Mouse (Mus musculus): ENCODE results near the gene Tmem223. TPM values are rescaled to one million over a fixed set of nuclear protein-coding genes. Genes with fewer than 3 reads are reported as not detected.

Gene Tmem223
- polyA plus RNA-seq, 1 experiment from 2014 or later: 210 TPM

DNA sequence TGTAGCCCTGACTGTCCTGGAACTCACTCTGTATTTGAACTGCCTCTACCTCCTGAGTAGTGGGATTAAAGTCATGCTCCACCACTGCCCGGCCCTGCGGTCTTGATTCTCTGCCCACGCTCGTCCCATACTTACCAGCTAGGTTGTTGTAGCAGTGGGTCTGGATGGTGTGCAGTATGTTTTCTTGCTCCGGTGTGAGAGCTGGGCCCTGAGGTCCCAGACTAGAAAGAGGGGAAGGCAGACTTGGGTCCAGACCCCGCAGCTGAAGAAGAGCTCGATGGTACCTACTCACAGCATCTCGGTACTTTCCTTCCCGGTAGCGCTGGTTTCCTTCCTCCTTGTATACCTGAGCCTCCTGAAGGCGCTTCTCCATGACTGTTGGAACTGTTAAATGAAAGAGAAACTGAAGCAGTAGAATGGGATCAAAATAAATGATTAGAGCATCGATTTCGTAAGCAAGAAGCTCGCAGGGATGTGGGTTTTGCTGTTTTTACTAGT, 47.6 kb downstream of the Tmem223 start:
- ATAC-seq (ENCODE audit: low FRiP score): no peak
- peaks cover 37% of the 10 kb centered on the region for H3K36me3 ChIP-seq (replicated peaks)
- H3K9ac ChIP-seq: peak overlapping the region; percentile 87
- H3K9me3 ChIP-seq: no peaks in the 10 kb centered on the region
- WGBS: 29% methylated on average over 14 of the region's 14 CpGs
- H3K27ac ChIP-seq: peak overlapping the region; percentile 100
- no peaks in the 10 kb centered on the region for H3K27me3 ChIP-seq
- H3K4me1 ChIP-seq: peaks cover 53% of the 10 kb centered on the region
- peak overlapping the region; percentile 98 for H3K4me2 ChIP-seq
- peak overlapping the region; percentile 99 for H3K4me3 ChIP-seq (replicated peaks)

DNA sequence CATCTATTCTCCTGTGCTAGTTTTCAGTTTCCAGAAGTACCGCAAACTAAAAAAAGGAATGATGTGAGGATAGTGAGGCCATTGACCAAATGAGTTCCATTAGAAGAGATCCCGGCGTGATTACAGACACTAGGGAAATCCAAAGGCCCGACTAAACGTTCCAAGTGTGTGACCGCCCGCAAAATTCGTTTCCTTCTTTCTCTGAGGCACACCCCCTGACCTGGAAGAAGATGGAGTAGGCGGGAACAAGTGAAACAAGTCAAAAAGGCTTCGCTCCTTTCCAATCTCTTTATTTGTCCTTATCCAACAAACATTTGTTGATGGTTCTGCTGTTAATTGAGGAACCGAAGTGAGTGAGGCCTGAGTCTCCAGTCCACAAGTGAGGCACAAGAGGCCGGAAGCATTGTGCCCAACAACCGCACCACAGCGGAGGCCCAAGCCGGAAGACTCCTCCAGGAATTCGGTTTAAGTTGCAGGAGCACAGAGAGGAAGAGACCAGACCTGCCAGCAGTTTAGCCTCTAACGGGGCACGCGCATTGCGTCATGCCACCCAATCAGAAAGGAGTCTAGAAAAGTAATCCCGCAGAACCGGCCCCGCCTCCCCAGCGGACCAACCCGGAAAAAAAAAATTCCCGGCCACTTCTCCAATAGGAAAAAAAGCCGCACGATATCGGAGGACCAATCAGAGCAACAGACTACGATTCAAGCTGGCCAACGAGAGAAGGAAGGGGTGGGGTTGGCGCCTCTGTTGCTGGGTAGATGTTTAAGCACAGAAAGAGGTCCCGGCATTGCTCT, 48.2 kb downstream of the Tmem223 start, which contains the start of gene Ttc9c:
TSS of gene Ttc9c (minus strand) at position 533 of the 795 bp plus-strand sequence.
- under 1% methylated on average over 33 of the region's 33 CpGs for WGBS
- H3K36me3 ChIP-seq (replicated peaks): peaks cover 38% of the 10 kb centered on the region
- no peaks in the 10 kb centered on the region for H3K27me3 ChIP-seq
- peak; percentile 94 for ATAC-seq (ENCODE audit: low FRiP score)
- H3K4me3 ChIP-seq (replicated peaks): peak within 1 kb of the TSS; percentile 99
- H3K27ac ChIP-seq: peak within 1 kb of the TSS; percentile 100
- H3K9ac ChIP-seq: peak within 1 kb of the TSS; percentile 98
- peaks cover 55% of the 10 kb centered on the region for H3K4me1 ChIP-seq
- no peaks in the 10 kb centered on the region for H3K9me3 ChIP-seq
- H3K4me2 ChIP-seq: peak within 1 kb of the TSS; percentile 98

DNA sequence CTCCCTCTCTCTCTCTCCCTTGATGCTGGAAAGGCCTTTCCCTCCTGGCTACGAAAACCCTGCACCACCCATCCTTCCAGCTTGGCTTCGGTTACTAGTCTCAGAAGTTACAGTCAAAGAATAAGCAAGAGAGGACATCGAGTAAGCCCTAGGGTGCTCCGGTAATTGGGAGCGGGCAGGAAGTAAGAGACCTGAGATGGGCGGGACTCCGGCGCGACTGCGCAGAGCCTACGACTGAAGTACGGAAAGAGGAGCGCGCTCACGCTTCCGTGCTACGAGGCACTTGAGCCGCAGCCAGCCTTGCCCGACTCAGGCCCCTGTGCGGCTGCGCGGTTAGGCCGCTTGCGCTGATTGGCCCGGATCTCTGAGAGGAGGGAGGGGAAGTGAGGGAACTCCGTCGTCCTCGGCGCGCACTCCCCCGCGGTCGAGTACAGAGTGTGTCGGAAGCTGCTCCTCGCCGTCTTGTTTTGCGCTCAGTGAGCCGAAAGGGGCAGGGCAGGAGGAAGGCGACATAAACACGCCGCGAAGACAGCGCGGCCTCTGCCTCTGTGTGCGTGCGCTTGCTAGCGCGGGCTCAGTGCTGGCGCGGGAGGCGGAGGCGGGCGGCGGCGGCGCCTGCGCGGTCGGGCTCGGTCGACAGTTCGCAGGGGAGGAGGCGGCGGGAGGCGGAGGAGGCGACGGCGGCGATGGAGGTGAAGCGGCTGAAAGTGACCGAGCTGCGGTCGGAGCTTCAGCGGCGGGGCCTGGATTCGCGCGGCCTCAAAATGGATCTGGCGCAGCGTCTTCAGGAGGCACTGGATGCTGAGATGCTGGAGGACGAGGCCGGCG, 49.0 kb downstream of the Tmem223 start, which contains the start of gene Hnrnpul2:
TSS of gene Hnrnpul2 (plus strand) at position 415 of the 828 bp plus-strand sequence.
- Histone ChIP-seq H3K27me3 (no peaks in the 10 kb centered on the region), H3K36me3 (replicated peaks) (peaks cover 39% of the 10 kb centered on the region), H3K9ac (peak within 1 kb of the TSS; percentile 98), H3K27ac (peak within 1 kb of the TSS; percentile 100), H3K9me3 (no peaks in the 10 kb centered on the region), H3K4me1 (peaks cover 55% of the 10 kb centered on the region), H3K4me3 (replicated peaks) (peak within 1 kb of the TSS; percentile 99), H3K4me2 (peak within 1 kb of the TSS; percentile 98)
- ATAC-seq (ENCODE audit: low FRiP score): peak; percentile 96
- under 1% methylated on average over 73 of the region's 83 CpGs for WGBS

DNA sequence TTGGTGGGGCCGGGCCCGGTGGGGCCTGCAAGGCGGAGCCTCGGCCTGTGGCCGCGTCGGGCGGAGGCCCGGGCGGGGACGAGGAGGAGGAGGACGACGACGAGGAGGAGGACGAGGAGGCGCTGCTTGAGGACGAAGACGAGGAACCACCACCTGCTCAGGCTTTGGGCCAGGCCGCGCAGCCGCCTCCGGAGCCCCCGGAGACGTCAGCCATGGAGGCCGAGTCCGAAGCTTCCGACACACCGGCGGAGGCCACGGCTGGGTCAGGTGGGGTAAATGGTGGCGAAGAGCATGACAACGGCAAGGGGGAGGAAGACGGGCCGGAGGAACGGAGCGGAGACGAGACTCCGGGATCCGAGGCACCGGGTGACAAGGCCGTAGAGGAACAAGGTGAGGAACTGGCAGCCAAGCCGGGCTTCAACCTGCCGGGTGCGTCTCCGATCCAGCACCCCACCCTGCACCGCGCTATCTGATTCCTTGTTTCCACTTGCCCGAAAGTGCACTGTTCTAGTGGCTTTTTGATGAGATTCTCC, 49.7 kb downstream of the Tmem223 start:
- H3K4me1 ChIP-seq: peaks cover 52% of the 10 kb centered on the region
- under 1% methylated on average over 48 of the region's 48 CpGs for WGBS
- H3K4me2 ChIP-seq: peak overlapping the region; percentile 98
- peak overlapping the region; percentile 99 for H3K4me3 ChIP-seq (replicated peaks)
- H3K27ac ChIP-seq: peak overlapping the region; percentile 100
- peak overlapping the region; percentile 98 for H3K9ac ChIP-seq
- peaks cover 40% of the 10 kb centered on the region for H3K36me3 ChIP-seq (replicated peaks)
- no peaks in the 10 kb centered on the region for H3K27me3 ChIP-seq
- ATAC-seq (ENCODE audit: low FRiP score): peak; percentile 22; the same call in 1 of the 2 replicates
- no peaks in the 10 kb centered on the region for H3K9me3 ChIP-seq

DNA sequence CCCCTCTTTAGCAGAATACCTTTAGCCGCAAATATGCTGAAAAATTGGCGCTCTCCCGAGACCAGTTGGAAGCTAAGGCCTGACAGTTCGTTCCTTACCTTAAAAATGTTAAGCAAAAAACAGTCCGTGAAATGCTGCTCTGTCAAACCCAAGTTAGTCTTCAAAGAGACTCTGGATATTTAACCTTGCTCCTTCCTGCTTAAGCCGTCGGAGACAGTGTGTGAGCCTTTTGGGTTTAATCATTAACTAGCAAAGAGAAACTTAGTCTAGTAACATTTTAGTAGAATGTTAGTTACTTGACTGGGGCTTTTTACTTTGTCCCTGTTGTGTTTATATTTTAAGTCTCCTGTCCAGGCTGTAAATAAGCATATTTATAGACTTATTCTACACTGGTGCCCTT, 50.4 kb downstream of the Tmem223 start:
- no peaks in the 10 kb centered on the region for H3K9me3 ChIP-seq
- ATAC-seq (ENCODE audit: low FRiP score): no peak
- peak overlapping the region; percentile 100; the same call in 1 of the 2 replicates for H3K27ac ChIP-seq
- no peaks in the 10 kb centered on the region for H3K27me3 ChIP-seq
- H3K4me1 ChIP-seq: peaks cover 46% of the 10 kb centered on the region
- H3K4me3 ChIP-seq (replicated peaks): peak overlapping the region; percentile 99
- peak overlapping the region; percentile 98 for H3K9ac ChIP-seq
- 3% methylated on average over 7 of the region's 7 CpGs for WGBS
- peak overlapping the region; percentile 98 for H3K4me2 ChIP-seq
- peaks cover 41% of the 10 kb centered on the region for H3K36me3 ChIP-seq (replicated peaks)

Small RNAs within 50 kb of the gene (microRNA-seq; reads per million reads assigned to microRNA genes)
- gene Mir6992: not detected

Other genes starting within 250 kb of the Tmem223 start
- 0.28 and 0.40 TPM in 2 replicates for gene Slc22a8, start 179.7 kb upstream of the Tmem223 start, polyA plus RNA-seq (2016; fragmentation: Nextera tagmentation; extraction: Ambion mirVana)
- gene Slc22a6, start 153.0 kb upstream of the Tmem223 start, polyA plus RNA-seq (2016; fragmentation: Nextera tagmentation; extraction: Ambion mirVana): 0.70 and 0.87 TPM in 2 replicates
- 0.10 and 0.27 TPM in 2 replicates for gene Chrm1, start 107.2 kb upstream of the Tmem223 start, polyA plus RNA-seq (2016; fragmentation: Nextera tagmentation; extraction: Ambion mirVana)
- 140 and 143 TPM in 2 replicates for gene Slc3a2, start 47.6 kb upstream of the Tmem223 start, polyA plus RNA-seq (2016; fragmentation: Nextera tagmentation; extraction: Ambion mirVana)
- 83.7 and 85.9 TPM in 2 replicates for gene Wdr74, start 35.2 kb upstream of the Tmem223 start, polyA plus RNA-seq (2016; fragmentation: Nextera tagmentation; extraction: Ambion mirVana)
- gene 1700092M07Rik, start 30.3 kb upstream of the Tmem223 start, polyA plus RNA-seq (2016; fragmentation: Nextera tagmentation; extraction: Ambion mirVana): 2.8 and 3.7 TPM in 2 replicates
- 108 and 114 TPM in 2 replicates for gene Stx5a, start 29.6 kb upstream of the Tmem223 start, polyA plus RNA-seq (2016; fragmentation: Nextera tagmentation; extraction: Ambion mirVana)
- gene Nxf1, start 13.9 kb upstream of the Tmem223 start, polyA plus RNA-seq (2016; fragmentation: Nextera tagmentation; extraction: Ambion mirVana): 206 and 225 TPM in 2 replicates
- gene Tmem179b, start 3.5 kb downstream of the Tmem223 start, polyA plus RNA-seq (2016; fragmentation: Nextera tagmentation; extraction: Ambion mirVana): 34.4 and 36.9 TPM in 2 replicates
- 35.9 and 41.5 TPM in 2 replicates for gene Taf6l, start 15.4 kb downstream of the Tmem223 start, polyA plus RNA-seq (2016; fragmentation: Nextera tagmentation; extraction: Ambion mirVana)
- 158 and 161 TPM in 2 replicates for gene Polr2g, start 27.6 kb downstream of the Tmem223 start, polyA plus RNA-seq (2016; fragmentation: Nextera tagmentation; extraction: Ambion mirVana)
- 6.6 and 7.9 TPM in 2 replicates for gene Zbtb3, start 31.6 kb downstream of the Tmem223 start, polyA plus RNA-seq (2016; fragmentation: Nextera tagmentation; extraction: Ambion mirVana)
- 78.7 and 83.9 TPM in 2 replicates for gene Ttc9c, start 48.3 kb downstream of the Tmem223 start, polyA plus RNA-seq (2016; fragmentation: Nextera tagmentation; extraction: Ambion mirVana)
- 7.2 and 7.8 TPM in 2 replicates for gene Hnrnpul2, start 49.0 kb downstream of the Tmem223 start, polyA plus RNA-seq (2016; fragmentation: Nextera tagmentation; extraction: Ambion mirVana)
- gene AC129217.1, start 58.8 kb downstream of the Tmem223 start, polyA plus RNA-seq (2016; fragmentation: Nextera tagmentation; extraction: Ambion mirVana): not detected in 2 replicates
- 57.5 and 62.9 TPM in 2 replicates for gene Bscl2, start 66.5 kb downstream of the Tmem223 start, polyA plus RNA-seq (2016; fragmentation: Nextera tagmentation; extraction: Ambion mirVana)
- 131 and 139 TPM in 2 replicates for gene Gng3, start 68.2 kb downstream of the Tmem223 start, polyA plus RNA-seq (2016; fragmentation: Nextera tagmentation; extraction: Ambion mirVana)
- 0.26 and 0.60 TPM in 2 replicates for gene Lrrn4cl, start 79.8 kb downstream of the Tmem223 start, polyA plus RNA-seq (2016; fragmentation: Nextera tagmentation; extraction: Ambion mirVana)
- 178 and 182 TPM in 2 replicates for gene Ubxn1, start 100.5 kb downstream of the Tmem223 start, polyA plus RNA-seq (2016; fragmentation: Nextera tagmentation; extraction: Ambion mirVana)
- 55.2 and 57.3 TPM in 2 replicates for gene Uqcc3, start 109.9 kb downstream of the Tmem223 start, polyA plus RNA-seq (2016; fragmentation: Nextera tagmentation; extraction: Ambion mirVana)
- 104 and 119 TPM in 2 replicates for gene Lbhd1, start 112.7 kb downstream of the Tmem223 start, polyA plus RNA-seq (2016; fragmentation: Nextera tagmentation; extraction: Ambion mirVana)
- gene Gm49403, start 112.9 kb downstream of the Tmem223 start, polyA plus RNA-seq (2016; fragmentation: Nextera tagmentation; extraction: Ambion mirVana): not detected in 2 replicates
- gene 1810009A15Rik, start 117.9 kb downstream of the Tmem223 start, polyA plus RNA-seq (2016; fragmentation: Nextera tagmentation; extraction: Ambion mirVana): 91.0 and 104 TPM in 2 replicates
- not detected in 2 replicates for gene Gm49416, start 117.9 kb downstream of the Tmem223 start, polyA plus RNA-seq (2016; fragmentation: Nextera tagmentation; extraction: Ambion mirVana)
- 48.1 and 52.6 TPM in 2 replicates for gene Ints5, start 122.0 kb downstream of the Tmem223 start, polyA plus RNA-seq (2016; fragmentation: Nextera tagmentation; extraction: Ambion mirVana)
- gene Ganab, start 127.1 kb downstream of the Tmem223 start, polyA plus RNA-seq (2016; fragmentation: Nextera tagmentation; extraction: Ambion mirVana): 106 and 113 TPM in 2 replicates
- gene B3gat3, start 149.4 kb downstream of the Tmem223 start, polyA plus RNA-seq (2016; fragmentation: Nextera tagmentation; extraction: Ambion mirVana): 64.4 and 64.8 TPM in 2 replicates
- 1.3 and 2.5 TPM in 2 replicates for gene Rom1, start 158.4 kb downstream of the Tmem223 start, polyA plus RNA-seq (2016; fragmentation: Nextera tagmentation; extraction: Ambion mirVana)
- gene Eml3, start 158.6 kb downstream of the Tmem223 start, polyA plus RNA-seq (2016; fragmentation: Nextera tagmentation; extraction: Ambion mirVana): 13.2 and 13.8 TPM in 2 replicates
- 193 and 206 TPM in 2 replicates for gene Mta2, start 170.9 kb downstream of the Tmem223 start, polyA plus RNA-seq (2016; fragmentation: Nextera tagmentation; extraction: Ambion mirVana)
- 36.9 and 37.0 TPM in 2 replicates for gene Tut1, start 182.9 kb downstream of the Tmem223 start, polyA plus RNA-seq (2016; fragmentation: Nextera tagmentation; extraction: Ambion mirVana)
- 365 and 373 TPM in 2 replicates for gene Eef1g, start 196.0 kb downstream of the Tmem223 start, polyA plus RNA-seq (2016; fragmentation: Nextera tagmentation; extraction: Ambion mirVana)
- gene Ahnak, start 218.3 kb downstream of the Tmem223 start, polyA plus RNA-seq (2016; fragmentation: Nextera tagmentation; extraction: Ambion mirVana): 6.4 and 8.5 TPM in 2 replicates